Mouse (Mus musculus): Measurements from ENCODE around the gene Adcy2. TPM values are rescaled to one million over a fixed set of nuclear protein-coding genes. Genes with fewer than 3 reads are reported as not detected.
A peak's percentile ranks its signal among the peaks of the same experiment; 100 is the strongest.

Adcy2 gene
- polyA plus RNA-seq, 1 experiment from 2014 or later: 0.13 TPM

DNA sequence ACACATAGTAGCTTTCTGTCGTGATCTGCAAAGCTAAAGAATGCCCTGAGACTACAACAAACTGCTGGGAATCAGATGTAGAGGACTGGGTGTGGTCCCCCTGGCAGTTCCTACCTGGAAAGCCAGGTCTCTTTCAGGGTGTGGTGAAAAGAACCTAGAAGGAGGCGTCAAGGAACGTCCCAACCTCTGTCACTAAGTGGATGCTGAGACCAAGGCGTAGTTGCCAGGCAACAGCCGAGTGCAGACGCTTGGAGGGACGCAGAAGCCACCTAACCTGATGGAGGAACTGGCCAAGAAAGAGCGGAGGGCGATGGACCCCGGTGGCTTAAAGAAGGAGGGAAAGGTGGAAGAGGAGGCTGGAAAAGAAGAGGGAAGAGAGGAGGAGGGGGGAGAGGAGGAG is 402.1 kb downstream of the Adcy2 start, which contains the start of gene 1700001L19Rik:
Gene 1700001L19Rik, plus strand, starts transcription at position 223 of the 400 bp plus-strand sequence.
- WGBS (ENCODE audit: missing documents): 21% methylated on average over 10 of the region's 10 CpGs
- Histone ChIP-seq H3K27ac (no peak within 1 kb of the TSS), H3K79me2 (ENCODE audit: inconsistent target) (no peaks in the 10 kb centered on the region), H3K4me3 (ENCODE audit: inconsistent target) (no peak within 1 kb of the TSS), H3K36me3 (ENCODE audit: inconsistent target) (peaks cover 11% of the 10 kb centered on the region)

DNA sequence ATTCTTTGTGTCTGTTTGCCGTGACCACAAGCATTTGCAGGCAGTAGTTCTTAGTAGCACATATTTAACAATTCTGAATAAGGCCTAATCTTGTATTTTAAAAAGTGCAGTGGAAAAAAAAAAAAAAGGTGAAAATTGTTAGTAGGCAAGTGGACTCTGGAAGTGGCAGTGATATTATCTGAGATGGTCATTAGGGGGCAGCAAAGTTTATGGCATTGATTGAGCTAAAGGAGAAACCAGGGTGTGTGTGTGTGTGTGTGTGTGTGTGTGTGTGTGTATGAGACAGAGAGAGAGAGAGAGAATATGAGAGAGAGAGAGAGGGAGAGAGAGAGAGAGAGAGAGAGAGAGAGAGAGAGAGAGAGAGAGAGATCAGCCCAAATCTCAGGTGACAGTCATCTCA is 405.5 kb downstream of the Adcy2 start:
- peaks cover 43% of the 10 kb centered on the region for H3K36me3 ChIP-seq (ENCODE audit: inconsistent target)
- WGBS (ENCODE audit: missing documents): 78% methylated on average over 1 of the region's 1 CpGs
- peaks cover 19% of the 10 kb centered on the region; the same call in 1 of the 2 replicates for H3K79me2 ChIP-seq (ENCODE audit: inconsistent target)
- H3K4me3 ChIP-seq (ENCODE audit: inconsistent target): no peak overlapping the region
- no peak overlapping the region for H3K27ac ChIP-seq

DNA sequence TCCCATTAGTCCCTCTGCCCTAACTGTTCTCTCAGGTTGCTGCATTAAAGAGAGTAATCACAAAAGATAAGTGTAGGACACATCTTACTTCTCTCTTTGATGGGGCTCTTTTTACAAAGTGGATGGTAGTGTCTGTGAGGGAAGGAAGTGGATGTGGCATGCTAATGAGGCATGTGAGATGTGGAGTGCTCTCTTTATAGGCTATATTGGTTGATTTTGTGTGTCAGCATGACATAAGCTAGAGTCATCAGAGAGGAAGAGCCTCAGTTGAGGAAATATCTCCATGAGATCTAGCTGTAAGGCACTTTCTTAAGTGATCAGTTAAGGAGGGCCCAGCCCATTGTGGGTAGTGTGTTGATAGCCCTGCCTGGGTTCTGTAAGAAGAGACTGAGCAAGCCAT is 411.0 kb downstream of the Adcy2 start:
- peak overlapping the region; percentile 88 for H3K27ac ChIP-seq
- H3K79me2 ChIP-seq (ENCODE audit: inconsistent target): peaks cover 57% of the 10 kb centered on the region
- H3K36me3 ChIP-seq (ENCODE audit: inconsistent target): peaks cover 67% of the 10 kb centered on the region
- H3K4me3 ChIP-seq (ENCODE audit: inconsistent target): no peak overlapping the region

DNA sequence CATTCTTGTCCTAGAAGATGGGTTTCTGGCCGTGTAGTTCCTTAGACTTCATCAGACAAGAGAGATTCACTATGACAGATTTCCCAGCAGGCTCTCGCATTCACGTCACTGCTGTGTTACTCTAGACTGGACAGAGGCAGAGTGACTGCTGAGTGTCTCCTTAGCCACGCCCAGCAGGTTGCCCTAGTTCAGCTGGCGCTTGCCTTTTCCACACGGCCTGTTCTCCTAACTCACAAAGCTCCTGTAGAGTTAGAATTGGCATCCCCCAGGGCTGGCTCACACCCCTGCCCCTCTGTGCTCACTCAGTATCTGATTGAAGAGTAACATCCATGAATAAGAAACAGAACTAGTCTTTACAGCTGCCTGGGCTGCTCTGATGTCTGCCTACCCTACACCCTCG is 413.9 kb downstream of the Adcy2 start:
- 91% methylated on average over 7 of the region's 7 CpGs for WGBS (ENCODE audit: missing documents)
- Histone ChIP-seq H3K79me2 (ENCODE audit: inconsistent target) (peaks cover 76% of the 10 kb centered on the region), H3K36me3 (ENCODE audit: inconsistent target) (peaks cover 39% of the 10 kb centered on the region), H3K27ac (no peak overlapping the region), H3K4me3 (ENCODE audit: inconsistent target) (no peak overlapping the region)

DNA sequence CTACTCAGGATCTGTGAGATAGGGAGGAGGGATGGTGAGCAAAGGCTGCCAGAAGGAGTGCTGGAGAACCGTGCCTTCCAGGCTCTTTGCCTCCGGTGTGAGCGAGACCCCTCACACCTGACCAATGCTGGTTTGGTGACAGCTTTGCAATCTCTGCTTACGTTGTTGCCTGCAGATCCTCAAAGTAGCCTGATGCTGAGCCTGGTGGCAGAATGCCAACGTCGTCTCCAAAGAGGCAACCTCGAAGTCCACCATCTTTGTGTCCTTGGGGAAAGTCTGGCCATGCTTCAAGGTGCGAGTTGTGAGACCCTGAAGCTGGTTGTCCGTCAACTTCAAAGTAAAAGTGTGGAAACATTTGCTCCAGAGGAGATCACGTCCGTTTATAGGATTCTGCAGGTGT is 415.4 kb downstream of the Adcy2 start:
- Histone ChIP-seq H3K27ac (peak overlapping the region; percentile 70), H3K36me3 (ENCODE audit: inconsistent target) (peaks cover 35% of the 10 kb centered on the region), H3K4me3 (ENCODE audit: inconsistent target) (no peak overlapping the region), H3K79me2 (ENCODE audit: inconsistent target) (peaks cover 72% of the 10 kb centered on the region)
- 96% methylated on average over 11 of the region's 11 CpGs for WGBS (ENCODE audit: missing documents)

DNA sequence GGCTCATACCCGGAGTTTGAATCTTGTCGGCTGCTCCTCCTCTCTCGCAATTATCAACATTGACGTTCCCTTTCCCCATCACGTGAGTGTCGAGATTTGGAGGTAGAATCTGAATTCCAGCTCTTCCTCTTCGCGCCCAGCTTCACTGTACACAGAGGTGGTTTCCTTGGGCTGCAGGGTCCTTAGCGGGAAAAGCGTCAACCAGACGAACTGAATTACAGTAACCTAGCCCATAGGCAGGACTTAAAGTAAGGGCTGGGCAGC is 416.9 kb downstream of the Adcy2 start:
- Histone ChIP-seq H3K79me2 (ENCODE audit: inconsistent target) (peaks cover 72% of the 10 kb centered on the region), H3K36me3 (ENCODE audit: inconsistent target) (peaks cover 39% of the 10 kb centered on the region), H3K4me3 (ENCODE audit: inconsistent target) (peak overlapping the region; percentile 85), H3K27ac (peak overlapping the region; percentile 70)
- 0% methylated on average over 11 of the region's 11 CpGs for WGBS (ENCODE audit: missing documents)

DNA sequence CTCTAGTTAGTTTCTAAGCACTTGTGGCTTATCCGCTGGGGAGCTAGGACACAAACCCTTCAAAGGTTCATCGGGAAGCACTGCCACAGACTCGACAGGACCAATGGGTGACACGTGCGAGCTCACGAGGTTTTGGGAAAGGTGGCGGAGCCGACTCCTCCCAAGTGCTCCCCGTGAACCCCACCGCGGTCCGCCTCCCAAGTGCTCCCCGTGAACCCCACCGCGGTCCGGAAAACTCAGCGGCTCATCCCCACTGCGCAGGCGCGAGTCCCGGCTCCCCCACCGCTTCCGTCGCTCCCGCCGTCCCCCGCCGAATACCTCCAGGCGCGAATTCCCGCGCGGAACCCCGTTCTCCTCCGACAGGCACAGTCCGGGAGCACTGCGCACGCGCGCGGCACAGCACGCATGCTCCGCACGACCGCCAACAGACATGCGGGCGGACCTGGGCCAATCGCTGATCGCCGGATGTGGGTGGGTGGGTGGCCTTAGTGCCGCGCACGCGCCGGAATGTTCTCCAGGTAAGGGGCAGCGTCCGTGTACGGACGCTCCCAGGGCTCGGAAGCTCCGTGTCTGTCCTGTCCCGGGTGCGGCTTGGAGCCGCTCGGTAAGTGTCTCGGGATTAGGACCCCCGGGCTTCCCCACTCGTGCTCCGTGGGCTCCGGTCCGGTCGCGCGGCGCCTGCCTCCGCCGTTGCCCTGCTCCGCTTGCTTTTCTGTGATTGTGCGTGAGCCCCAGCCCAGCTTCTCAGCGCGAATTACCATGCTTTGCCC is 417.4 kb downstream of the Adcy2 start, which contains the start of the genes Mtrr and Fastkd3:
Gene Mtrr, minus strand, starts transcription at position 403 of the 770 bp plus-strand sequence.
Gene Fastkd3, plus strand, starts transcription at position 488 of the 770 bp plus-strand sequence.
- Histone ChIP-seq H3K4me3 (ENCODE audit: inconsistent target) (peak within 1 kb of the TSS; percentile 85), H3K36me3 (ENCODE audit: inconsistent target) (peaks cover 44% of the 10 kb centered on the region), H3K79me2 (ENCODE audit: inconsistent target) (peaks cover 69% of the 10 kb centered on the region), H3K27ac (peak within 1 kb of the TSS; percentile 73)
- under 1% methylated on average over 81 of the region's 81 CpGs for WGBS (ENCODE audit: missing documents)

DNA sequence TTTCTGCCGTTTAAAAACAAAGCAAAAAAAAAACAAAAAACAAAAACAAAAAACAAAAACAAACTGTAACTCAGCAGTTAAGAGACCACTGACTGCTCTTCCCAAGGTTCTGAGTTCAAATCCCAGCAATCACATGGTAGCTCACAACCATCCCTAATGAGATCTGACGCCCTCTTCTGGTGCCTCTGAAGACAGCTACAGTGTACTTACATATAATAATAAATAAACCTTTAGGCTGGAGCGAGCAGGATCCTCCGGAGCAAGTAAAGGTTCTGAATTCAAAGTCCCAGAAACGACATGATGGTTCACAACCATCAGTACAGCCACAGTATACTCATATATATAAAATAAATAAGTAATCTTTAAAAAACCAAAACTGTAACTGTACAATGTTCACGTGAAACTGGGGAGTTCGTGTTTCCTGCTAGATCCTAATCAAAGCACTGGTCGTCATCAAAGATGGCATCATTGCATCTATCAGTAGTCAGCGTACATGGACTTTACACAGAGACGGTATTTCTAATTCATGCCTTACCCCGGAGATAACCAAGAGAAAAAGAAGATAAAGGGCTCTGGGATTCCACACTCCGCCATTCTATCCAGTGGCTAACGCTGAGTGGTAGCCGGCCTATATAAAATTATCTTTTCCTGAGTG is 418.1 kb downstream of the Adcy2 start:
- peaks cover 48% of the 10 kb centered on the region for H3K36me3 ChIP-seq (ENCODE audit: inconsistent target)
- H3K4me3 ChIP-seq (ENCODE audit: inconsistent target): peak overlapping the region; percentile 68
- WGBS (ENCODE audit: missing documents): 24% methylated on average over 14 of the region's 14 CpGs
- peaks cover 62% of the 10 kb centered on the region for H3K79me2 ChIP-seq (ENCODE audit: inconsistent target)
- H3K27ac ChIP-seq: peak overlapping the region; percentile 73

DNA sequence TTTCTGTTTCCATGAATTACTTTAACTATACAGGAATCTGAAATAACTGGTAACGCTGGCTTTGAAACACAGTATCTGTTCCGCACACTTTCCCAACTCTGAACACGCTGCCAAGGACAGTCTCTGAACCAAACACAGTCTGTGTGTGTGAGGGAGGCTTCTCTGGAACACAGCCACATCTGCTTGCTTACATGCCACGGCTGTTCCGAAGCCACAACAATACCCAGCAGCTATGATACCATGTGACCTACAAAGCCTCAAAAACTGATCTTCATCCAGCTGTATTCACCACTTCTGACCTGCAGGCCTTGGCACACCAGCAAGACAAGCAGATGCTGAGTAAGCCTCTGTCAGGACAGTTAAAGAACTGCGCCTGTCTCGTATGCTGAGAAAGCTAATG is 421.4 kb downstream of the Adcy2 start:
- 94% methylated on average over 7 of the region's 7 CpGs for WGBS (ENCODE audit: missing documents)
- Histone ChIP-seq H3K79me2 (ENCODE audit: inconsistent target) (peaks cover 29% of the 10 kb centered on the region), H3K36me3 (ENCODE audit: inconsistent target) (peaks cover 40% of the 10 kb centered on the region), H3K4me3 (ENCODE audit: inconsistent target) (no peak overlapping the region), H3K27ac (no peak overlapping the region)

DNA sequence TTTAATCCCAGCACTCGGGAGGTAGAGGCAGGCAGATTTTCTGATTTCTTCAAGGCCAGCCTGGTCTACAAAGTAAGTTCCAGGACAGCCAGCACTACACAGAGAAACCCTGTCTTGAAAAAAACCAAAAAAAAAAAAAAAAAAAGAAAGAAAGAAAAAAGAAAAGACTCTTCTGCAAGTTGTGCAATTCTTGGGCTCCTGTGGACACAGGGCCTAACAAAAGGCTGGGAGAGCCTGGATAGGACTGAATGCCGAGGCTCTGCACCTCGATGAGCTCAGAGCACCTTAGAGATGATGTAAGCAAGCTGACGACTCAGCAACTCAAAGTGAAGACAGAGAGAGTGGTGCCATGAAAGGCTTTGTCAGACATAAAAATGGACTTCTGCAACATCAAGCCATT is 424.9 kb downstream of the Adcy2 start:
- Histone ChIP-seq H3K4me3 (ENCODE audit: inconsistent target) (no peak overlapping the region), H3K79me2 (ENCODE audit: inconsistent target) (no peaks in the 10 kb centered on the region; the same call in 1 of the 2 replicates), H3K36me3 (ENCODE audit: inconsistent target) (peaks cover 43% of the 10 kb centered on the region), H3K27ac (no peak overlapping the region)
- WGBS (ENCODE audit: missing documents): 89% methylated on average over 4 of the region's 4 CpGs

DNA sequence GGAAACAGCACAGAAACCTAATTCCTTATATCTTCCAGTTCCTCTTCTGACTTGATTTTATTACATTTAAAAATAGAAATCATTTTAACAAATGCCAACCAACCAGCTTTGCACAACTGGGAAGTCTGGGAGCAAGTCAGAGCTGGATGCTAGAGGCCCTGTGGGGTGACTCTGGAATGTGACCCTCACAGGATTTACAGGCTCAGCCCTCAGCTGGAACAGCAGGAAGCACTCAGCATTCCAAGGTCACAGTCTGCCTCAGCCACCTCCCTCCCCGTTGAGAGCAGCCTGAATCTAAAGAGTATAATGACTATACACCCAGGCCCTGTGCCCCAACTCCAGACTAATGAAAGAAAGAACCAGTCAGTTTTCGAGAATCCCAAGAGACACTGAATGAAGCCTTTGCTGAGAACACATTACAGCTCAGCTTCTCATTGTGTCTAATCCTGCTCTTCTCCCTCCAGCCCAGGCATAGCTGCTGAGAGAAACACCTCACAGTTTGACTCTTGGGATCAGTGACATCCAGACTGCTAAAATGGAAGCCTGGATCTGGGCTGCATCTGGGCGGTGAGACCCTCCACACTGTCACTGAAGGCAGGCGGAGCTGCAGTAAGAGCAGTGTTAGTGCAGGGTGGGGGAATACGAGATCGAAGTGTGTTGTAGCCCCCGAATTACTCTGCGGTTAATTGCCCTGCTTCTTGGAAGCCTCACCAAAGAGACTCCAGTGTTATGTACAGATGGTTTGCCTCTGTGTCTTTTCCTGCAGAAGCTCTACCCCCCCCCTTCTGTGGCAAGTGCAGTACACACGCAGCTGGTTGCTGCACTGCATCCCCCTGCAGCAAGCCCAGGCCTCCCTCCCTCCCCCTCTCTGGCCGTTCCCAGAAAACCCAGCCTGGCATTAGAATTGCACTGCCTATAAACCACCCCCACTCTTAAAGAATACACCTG is 426.1 kb downstream of the Adcy2 start:
- H3K36me3 ChIP-seq (ENCODE audit: inconsistent target): peaks cover 41% of the 10 kb centered on the region
- no peak overlapping the region for H3K4me3 ChIP-seq (ENCODE audit: inconsistent target)
- no peak overlapping the region for H3K27ac ChIP-seq
- 96% methylated on average over 9 of the region's 10 CpGs for WGBS (ENCODE audit: missing documents)
- no peaks in the 10 kb centered on the region for H3K79me2 ChIP-seq (ENCODE audit: inconsistent target)

DNA sequence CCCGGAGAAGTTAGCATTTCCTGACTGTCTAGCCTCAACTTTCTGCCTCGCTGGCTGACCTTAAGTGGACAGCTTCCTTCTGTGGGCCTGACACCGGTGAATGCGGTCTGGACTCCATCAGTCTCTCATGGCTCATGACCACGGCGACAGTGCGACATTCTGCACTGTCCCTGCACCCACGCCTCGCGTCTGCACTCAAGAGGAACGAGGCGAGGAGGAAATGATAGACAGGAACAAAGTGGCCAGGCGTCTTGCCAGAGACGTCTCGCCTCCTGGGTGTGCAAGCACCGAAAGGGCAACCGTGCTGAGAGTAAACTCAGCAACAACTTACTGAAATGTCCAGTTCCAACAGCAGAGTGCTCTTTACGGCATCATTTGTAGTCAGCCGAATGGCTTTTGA is 427.1 kb downstream of the Adcy2 start:
- 84% methylated on average over 18 of the region's 19 CpGs for WGBS (ENCODE audit: missing documents)
- H3K4me3 ChIP-seq (ENCODE audit: inconsistent target): no peak overlapping the region
- no peak overlapping the region for H3K27ac ChIP-seq
- no peaks in the 10 kb centered on the region for H3K79me2 ChIP-seq (ENCODE audit: inconsistent target)
- peaks cover 48% of the 10 kb centered on the region for H3K36me3 ChIP-seq (ENCODE audit: inconsistent target)
